Mouse (Mus musculus): ENCODE data around the gene Micall1.

GRCm38 (mm10) chr15:79135332-79135731 lies 26.6 kb downstream of the Micall1 start:
- TF ChIP-seq CTCF (IDR thresholded peaks at IDR 0.05; ENCODE audit: low read depth) (no peak), EP300 (IDR thresholded peaks at IDR 0.05; ENCODE audit: low read depth) (no peak)
